Mouse (Mus musculus) lung, adult 2 months (tissue): ENCODE measurements around the gene Drc3. TPM values are rescaled to one million over a fixed set of nuclear protein-coding genes. Genes with fewer than 3 reads are reported as not detected.

Source experiments
- DNase-seq: peaks from one replicate; pipeline ENCODE4 v3.0.0; 2022
- H3K4me1 ChIP-seq: fragments of 200-500 bp; 2 replicates; pipeline ENCODE4 v1.6.1; 2011; ENCODE audit warnings: low read length; ENCODE audit not compliant: control insufficient read depth, insufficient read depth
- H3K4me3 ChIP-seq: fragments of 200-500 bp; replicated peaks from 2 replicates; pipeline ENCODE3; 2011; ENCODE audit warnings: low read depth, mild to moderate bottlenecking, control low read depth, low read length; ENCODE audit errors: extremely low read depth
- CTCF ChIP-seq: fragments of 200-500 bp; IDR thresholded peaks from 2 replicates; pipeline ENCODE4 v1.5.1; 2011; ENCODE audit warnings: mild to moderate bottlenecking, low read length, control low read depth; ENCODE audit not compliant: insufficient read depth
- POLR2A ChIP-seq: fragments of 200-500 bp; IDR thresholded peaks from 2 replicates; pipeline ENCODE4 v1.6.1; 2011; ENCODE audit warnings: low read depth, mild to moderate bottlenecking, control low read depth, low read length, borderline replicate concordance; ENCODE audit errors: extremely low read depth
- WGBS: fragments of 180-500 bp; shearing (Covaris S2); methylation state at CpG from one replicate; pipeline ENCODE4 v1.1.7; 2018; 5-methylcytosine and 5-hydroxymethylcytosine counted together
- polyA plus RNA-seq: library from polyadenylated mRNA; depleted of rRNA; stranded (reverse); fragments of >200 nt; gene quantifications from 2 replicates; pipeline ENCODE4 v1.2.3, GENCODE M21; 2012; rRNA removed

The Drc3 gene
- polyA plus RNA-seq, 1 experiment: 17.7 TPM

DNA sequence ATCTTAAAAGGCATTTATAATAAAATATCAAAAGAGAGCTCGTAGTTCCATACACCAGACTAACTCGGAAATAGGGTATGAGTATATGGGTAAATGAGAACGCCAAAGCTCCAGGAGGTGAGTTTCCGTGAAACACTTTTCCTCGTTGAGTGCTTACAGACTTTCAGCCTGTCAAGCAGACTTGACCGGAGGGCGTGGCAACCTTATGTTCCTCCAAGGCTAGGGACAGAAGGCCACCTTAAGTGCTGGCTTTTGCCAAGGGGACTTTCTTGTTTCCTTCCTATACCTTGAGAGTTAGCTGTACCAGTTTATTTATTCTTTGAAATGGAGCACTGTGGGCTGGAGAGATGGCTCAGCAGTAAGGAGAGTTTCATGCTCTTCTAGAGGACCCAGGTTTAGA is 87.0 kb downstream of the Drc3 start:
- TF ChIP-seq POLR2A (no peak), CTCF (no peak)
- DNase-seq: no peak
- Histone ChIP-seq H3K4me1 (no peaks in the 10 kb centered on the region), H3K4me3 (no peak overlapping the region)
- 39% methylated on average over 7 of the region's 7 CpGs for WGBS

DNA sequence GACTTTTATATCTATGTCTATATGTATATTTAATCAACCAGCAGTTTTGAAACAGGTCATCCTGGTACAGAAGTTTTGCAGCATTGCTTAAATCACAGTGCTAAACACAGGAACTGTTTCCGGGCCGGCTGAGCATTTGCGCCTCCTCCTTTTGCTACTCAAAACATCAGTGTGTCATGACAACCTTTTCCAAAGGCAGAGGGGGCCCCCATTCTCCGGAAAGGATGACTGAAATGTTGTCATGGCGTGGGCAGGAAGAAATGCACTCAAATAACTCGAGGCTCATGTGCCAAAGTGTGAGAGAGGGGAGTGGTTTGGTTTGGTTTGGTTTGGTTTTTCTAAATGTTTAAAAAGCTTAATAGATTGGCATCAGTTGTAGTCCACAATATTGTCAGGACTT is 89.8 kb downstream of the Drc3 start:
- H3K4me3 ChIP-seq: no peak overlapping the region
- no peak for TF ChIP-seq CTCF
- no peak for TF ChIP-seq POLR2A
- no peak for DNase-seq
- 85% methylated on average over 6 of the region's 6 CpGs for WGBS
- no peaks in the 10 kb centered on the region for H3K4me1 ChIP-seq

Other genes starting within 250 kb of the Drc3 start
- gene Rai1, start 248.3 kb upstream of the Drc3 start, polyA plus RNA-seq: 46.4 and 47.3 TPM in 2 replicates
- gene Srebf1, start 130.7 kb upstream of the Drc3 start, polyA plus RNA-seq: 206 and 236 TPM in 2 replicates
- 98.4 and 99.3 TPM in 2 replicates for gene Tom1l2, start 424 bp upstream of the Drc3 start, polyA plus RNA-seq
- 32.2 and 36.7 TPM in 2 replicates for gene Gid4, start 63.8 kb downstream of the Drc3 start, polyA plus RNA-seq
- gene Atpaf2, start 65.1 kb downstream of the Drc3 start, polyA plus RNA-seq: 17.6 and 23.8 TPM in 2 replicates
- 31.7 and 40.3 TPM in 2 replicates for gene Drg2, start 101.3 kb downstream of the Drc3 start, polyA plus RNA-seq
- gene Myo15, start 116.0 kb downstream of the Drc3 start, polyA plus RNA-seq: 0.43 and 0.45 TPM in 2 replicates
- 28.0 and 28.3 TPM in 2 replicates for gene Alkbh5, start 183.1 kb downstream of the Drc3 start, polyA plus RNA-seq